Mouse (Mus musculus): ENCODE measurements at regions not wholly inside any gene's neighbourhood (a gene's known extent, or its start where the extent isn't known, plus 50 kb on each side); places are given as distances from the start of the nearest gene placed in this dataset.

GRCm38 (mm10) chr4:87487798-87488197, 257.5 kb upstream of the Slc24a2 start:
- TF ChIP-seq POLR2A (IDR thresholded peaks at IDR 0.05; ENCODE audit: borderline replicate concordance, insufficient read depth, low read length) (no peak), CTCF (IDR thresholded peaks at IDR 0.05; ENCODE audit: borderline replicate concordance, insufficient read depth, low read depth, low read length) (no peak)

Data from cerebellum, adult 2 months (tissue).